Mouse (Mus musculus) adrenal gland, postnatal 10 days (tissue): ENCODE data around the gene Hap1. TPM values are rescaled to one million over a fixed set of nuclear protein-coding genes. Genes with fewer than 3 reads are reported as not detected.
"Not testable (repeated sequence)": the region's sequence is repeated elsewhere in the genome, so short reads cannot be mapped to it uniquely, and the experiment has no call there.

Experiments used
- DNase-seq: peaks from one replicate; pipeline ENCODE4 v3.0.0; 2021; ENCODE audit warnings: mixed read lengths
- total RNA-seq, 2 experiments: library from RNA; stranded (reverse); gene quantifications; 2 replicates each; pipeline ENCODE4 v1.2.3; 2021

Hap1 gene
- total RNA-seq, 2 experiments from 2014 or later, result 42.8 to 54.2 TPM

DNA sequence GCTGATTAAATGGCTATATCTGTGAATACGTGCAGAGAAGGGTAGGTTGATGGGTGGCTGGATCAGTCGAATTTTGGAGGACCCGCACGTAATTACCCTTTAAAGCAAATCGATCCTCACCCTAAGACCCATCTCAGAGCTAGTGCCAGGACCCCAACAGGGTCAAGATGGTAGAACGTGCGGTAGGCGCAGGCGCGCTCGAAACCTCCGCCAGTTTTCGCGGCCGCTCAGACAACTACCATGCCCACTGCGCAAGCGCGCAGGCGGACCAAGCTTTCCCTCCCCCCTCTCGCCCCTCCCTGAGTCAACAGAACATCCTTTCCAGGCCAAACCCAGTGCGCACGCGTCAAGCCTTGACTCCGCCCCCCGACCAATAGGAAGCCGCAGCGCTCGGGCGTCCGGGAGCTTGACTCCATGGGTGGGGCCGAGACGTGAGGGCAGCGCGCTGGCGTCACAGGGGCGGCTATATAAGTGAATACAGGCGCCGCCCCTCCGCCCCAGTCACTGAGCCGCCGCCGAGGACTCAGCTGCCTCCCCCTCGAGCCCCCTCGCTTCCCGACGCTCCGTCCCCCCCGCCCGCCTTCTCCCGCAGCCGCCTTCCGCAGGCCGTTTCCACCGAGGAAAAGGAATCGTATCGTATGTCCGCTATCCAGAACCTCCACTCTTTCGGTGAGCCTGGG is 36.3 kb downstream of the Hap1 start, which contains the start of gene Eif1:
Gene Eif1, plus strand, starts transcription at position 394 of the 680 bp plus-strand sequence.
- peak; percentile 100 for DNase-seq

GRCm38 (mm10) chr11:100318529-100319451 is 37.1 kb downstream of the Hap1 start:
- no peak for DNase-seq

DNA sequence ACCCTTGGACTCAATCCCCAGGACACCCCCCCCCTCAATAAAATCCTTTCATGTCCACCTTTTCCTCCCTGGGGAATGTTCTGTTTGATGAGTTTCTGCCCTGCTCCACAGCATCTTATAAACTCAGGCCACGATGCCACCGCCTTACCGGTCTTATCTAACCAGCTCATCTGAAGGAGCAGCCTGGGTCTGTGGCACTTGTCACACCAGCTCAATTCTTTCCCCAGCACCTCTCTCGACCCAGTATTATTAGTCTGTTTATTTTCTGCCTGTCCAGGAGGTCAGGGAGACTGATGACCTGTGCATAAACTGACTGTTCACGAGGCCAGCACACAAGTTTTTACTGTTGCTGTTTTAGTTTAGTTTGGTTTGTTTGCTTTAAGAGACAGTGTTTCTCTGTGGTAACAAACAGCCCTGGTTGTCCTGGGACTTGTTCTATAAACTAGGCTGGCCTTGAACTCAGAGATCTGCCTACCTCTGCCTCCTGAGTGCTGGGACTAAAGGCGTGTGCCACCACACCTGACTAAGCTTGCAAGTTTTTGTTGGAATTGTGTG is 38.0 kb downstream of the Hap1 start:
- no peak for DNase-seq

DNA sequence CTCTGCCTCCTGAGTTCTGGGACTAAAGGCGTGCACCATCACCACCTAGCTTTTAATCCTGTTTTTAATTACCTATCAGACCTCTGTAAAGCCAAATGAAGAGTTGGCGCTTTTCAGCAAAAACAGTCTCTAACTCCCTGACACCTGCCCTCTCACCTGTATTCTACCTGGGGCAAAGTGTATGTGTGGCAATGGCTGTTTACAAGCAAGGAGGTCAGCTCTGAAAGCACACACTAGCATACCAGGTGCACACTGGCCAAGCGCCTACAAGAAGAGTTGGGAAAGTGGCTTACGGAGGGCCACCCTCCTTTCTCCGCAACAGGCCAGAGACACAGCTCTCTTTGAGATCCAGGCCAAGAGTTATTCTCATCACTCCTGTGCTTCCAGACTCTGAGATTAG is 40.5 kb downstream of the Hap1 start:
- no peak for DNase-seq

- DNase-seq, result no peak
These were observed 42.5 kb downstream of the Hap1 start for GRCm38 (mm10) chr11:100313424-100313823.

DNA sequence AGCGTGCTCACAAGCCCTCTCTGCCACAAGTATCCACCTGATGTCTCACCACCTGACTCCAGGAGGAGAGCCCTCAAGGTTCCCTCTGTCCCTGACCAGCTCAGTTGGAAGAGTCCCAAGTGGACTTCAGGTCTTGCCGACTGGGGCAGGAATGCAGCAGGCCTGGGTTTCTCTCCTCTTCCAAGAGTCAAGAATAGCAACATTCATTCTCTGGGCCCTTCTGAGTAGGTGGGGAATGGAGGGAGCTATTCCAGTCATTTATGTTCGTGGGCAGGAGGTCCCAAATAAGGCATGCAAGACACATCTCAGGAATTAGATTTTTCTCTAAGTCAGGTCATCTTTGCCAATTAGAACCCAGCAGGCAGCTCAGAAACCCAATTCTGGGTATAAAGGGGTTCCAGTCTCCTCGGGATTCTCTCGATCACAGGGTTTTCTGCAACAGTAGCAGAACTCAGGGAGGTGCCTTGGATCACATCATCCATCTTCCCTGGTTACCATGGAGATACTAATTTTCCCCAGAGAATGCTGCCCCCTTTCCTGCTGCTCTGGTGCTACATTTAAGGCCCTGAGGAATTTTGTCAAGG is 43.7 kb downstream of the Hap1 start:
- DNase-seq, result no peak

DNA sequence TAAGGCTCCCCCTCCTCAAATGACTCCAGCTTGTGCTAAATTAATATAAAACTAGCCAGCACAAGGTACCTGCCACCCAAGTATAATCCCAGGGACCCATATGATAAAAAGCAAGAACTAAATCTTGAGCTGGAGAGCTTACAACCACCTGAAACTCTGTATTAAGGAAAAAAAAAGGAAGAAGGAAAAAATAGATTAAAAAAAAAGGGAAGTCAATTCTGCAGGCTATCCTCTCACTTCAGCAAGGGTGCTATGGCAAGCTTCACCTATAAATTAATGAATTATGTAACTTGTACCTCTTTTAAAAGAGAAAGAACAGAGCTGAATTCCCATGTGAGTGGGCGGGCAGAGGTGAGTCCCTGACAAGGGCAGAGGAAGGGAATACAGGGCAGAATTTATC is 44.3 kb downstream of the Hap1 start:
- DNase-seq, result no peak

GRCm38 (mm10) chr11:100308672-100309071 is 47.3 kb downstream of the Hap1 start:
- DNase-seq, result not testable (repeated sequence)

- DNase-seq, result no peak
These were observed 48.0 kb downstream of the Hap1 start for GRCm38 (mm10) chr11:100307900-100308299.

- DNase-seq, result no peak
These were observed 54.6 kb downstream of the Hap1 start for GRCm38 (mm10) chr11:100301292-100301691.

DNA sequence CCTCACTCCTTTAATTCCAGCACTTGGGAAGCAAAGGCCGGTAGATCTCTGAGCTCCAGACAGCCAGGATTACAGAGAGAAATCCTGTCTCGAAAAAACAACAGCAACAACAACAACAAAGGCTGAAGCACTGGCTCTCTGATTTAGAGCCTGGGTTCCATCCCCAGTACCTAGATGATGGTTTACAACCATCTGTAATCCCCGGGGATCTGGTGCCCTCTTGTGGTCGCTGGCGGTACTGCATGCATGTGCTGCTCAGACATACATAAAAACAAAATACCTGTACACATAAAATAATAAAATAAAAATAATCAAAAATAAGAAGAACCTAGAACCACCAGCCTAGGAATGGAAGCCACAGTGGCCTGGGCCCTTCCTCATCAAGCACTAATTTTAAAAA is 55.6 kb downstream of the Hap1 start:
- DNase-seq, result peak; percentile 80

DNA sequence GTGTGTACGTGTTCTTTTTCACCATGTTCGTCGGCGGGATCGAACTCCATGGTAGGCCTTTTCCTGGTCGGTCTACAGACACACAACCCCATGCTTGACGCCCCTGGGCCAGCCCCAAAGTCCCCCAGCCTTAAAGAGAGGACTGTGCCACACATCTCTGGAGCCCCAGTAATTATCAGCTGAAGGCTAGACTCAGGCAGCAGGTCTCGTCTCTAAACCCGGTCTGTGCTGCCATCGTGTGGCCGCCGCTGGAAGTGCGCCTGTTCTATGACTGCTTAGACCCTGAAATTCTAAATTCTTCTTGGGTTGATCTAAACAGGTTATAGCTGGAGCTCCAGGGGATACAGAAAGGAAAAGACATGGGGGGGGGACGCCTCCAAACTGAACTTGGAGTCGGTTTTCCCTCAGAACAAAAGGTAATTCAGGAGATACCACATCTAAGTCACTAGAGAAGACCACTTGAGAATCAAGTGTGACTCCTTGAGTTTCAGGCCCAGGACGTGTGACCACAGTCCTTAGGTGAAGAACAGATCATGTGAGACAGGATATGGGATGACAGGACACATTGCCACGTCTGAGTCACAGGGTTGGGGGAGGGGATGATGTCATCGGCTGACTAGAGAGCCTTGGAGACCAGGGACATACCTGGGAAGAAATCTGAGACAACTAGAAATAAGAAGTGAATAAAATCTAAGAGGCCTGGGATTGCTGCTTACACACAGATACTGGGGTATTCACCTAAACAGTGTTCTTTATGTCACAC is 57.5 kb downstream of the Hap1 start:
- DNase-seq, result peak; percentile 91

GRCm38 (mm10) chr11:100297801-100298200 is 58.1 kb downstream of the Hap1 start:
- no peak for DNase-seq

Other genes with a start within 250 kb of the Hap1 start
- gene Krt13, start 234.6 kb downstream of the Hap1 start, total RNA-seq, result not detected
- not detected for gene Krt15, start 220.2 kb downstream of the Hap1 start, total RNA-seq
- 10 to 100 TPM in 1 of 2 experiments, 1 to 10 TPM in 1; 9.5 to 11.0 TPM for gene Krt19, start 207.5 kb downstream of the Hap1 start, total RNA-seq
- under 1 TPM in 1 of 2 experiments, not detected in 1; 0.21 TPM for gene Krt9, start 162.9 kb downstream of the Hap1 start, total RNA-seq
- 1 to 10 TPM in 1 of 2 experiments, under 1 TPM in 1; 0.45 to 1.2 TPM for gene Krt14, start 148.6 kb downstream of the Hap1 start, total RNA-seq
- gene Krt16, start 107.2 kb downstream of the Hap1 start, total RNA-seq, result not detected
- gene Krt17, start 95.1 kb downstream of the Hap1 start, total RNA-seq, result not detected
- gene Krt42, start 86.3 kb downstream of the Hap1 start, total RNA-seq, result not detected
- gene Eif1, start 36.2 kb downstream of the Hap1 start, total RNA-seq, result 1,000 to 10,000 TPM in 1 of 2 experiments, 100 to 1,000 TPM in 1; 930 to 1,143 TPM
- not detected for gene Gast, start 21.7 kb downstream of the Hap1 start, total RNA-seq
- 10 to 100 TPM; 89.6 to 99.0 TPM for gene Jup, start 41.6 kb upstream of the Hap1 start, total RNA-seq
- 10 to 100 TPM; 29.4 to 30.1 TPM for gene P3h4, start 58.7 kb upstream of the Hap1 start, total RNA-seq
- gene Fkbp10, start 59.6 kb upstream of the Hap1 start, total RNA-seq, result 10 to 100 TPM; 46.5 to 49.1 TPM
- gene Nt5c3b, start 85.7 kb upstream of the Hap1 start, total RNA-seq, result 10 to 100 TPM; 42.6 to 54.8 TPM
- 1 to 10 TPM in 1 of 2 experiments, under 1 TPM in 1; 0.81 to 2.1 TPM for gene Klhl10, start 85.8 kb upstream of the Hap1 start, total RNA-seq
- gene Klhl11, start 116.6 kb upstream of the Hap1 start, total RNA-seq, result 10 to 100 TPM; 35.0 to 36.3 TPM
- gene Acly, start 171.9 kb upstream of the Hap1 start, total RNA-seq, result 100 to 1,000 TPM; 380 to 552 TPM
- 1 to 10 TPM; 1.4 to 1.6 TPM for gene Ttc25, start 189.5 kb upstream of the Hap1 start, total RNA-seq
- 10 to 100 TPM; 32.9 to 35.7 TPM for gene Cnp, start 218.8 kb upstream of the Hap1 start, total RNA-seq